Mouse (Mus musculus): ENCODE measurements around the gene Adgra3. TPM values are rescaled to one million over a fixed set of nuclear protein-coding genes. Genes with fewer than 3 reads are reported as not detected.

Gene Adgra3
- polyA plus RNA-seq, 1 experiment from 2014 or later: 12.2 TPM

GRCm38 (mm10) chr5:49996457-49996856, 62.3 kb downstream of the Adgra3 start:
- Histone ChIP-seq H3K4me1 (ENCODE audit: insufficient read depth, low read depth, low read length) (no peaks in the 10 kb centered on the region), H3K27ac (ENCODE audit: low read length) (no peak overlapping the region), H3K9ac (replicated peaks; ENCODE audit: low read depth) (no peak overlapping the region), H3K4me2 (replicated peaks; ENCODE audit: low read depth, low read length) (no peak overlapping the region), H3K27me3 (replicated peaks; ENCODE audit: insufficient read depth, low read length) (no peaks in the 10 kb centered on the region), H3K9me3 (ENCODE audit: low read length) (no peaks in the 10 kb centered on the region), H3K4me3 (ENCODE audit: low read depth, low read length) (no peak overlapping the region), H3K36me3 (ENCODE audit: insufficient read depth, low read length) (no peaks in the 10 kb centered on the region)
- ATAC-seq (no peak), DNase-seq (ENCODE audit: low spot score) (no peak)
- TF ChIP-seq CTCF (IDR thresholded peaks at IDR 0.05): no peak
- no peak for TF ChIP-seq EP300 (IDR thresholded peaks at IDR 0.05)
- WGBS: 72% methylated on average over 11 of the region's 11 CpGs

DNA sequence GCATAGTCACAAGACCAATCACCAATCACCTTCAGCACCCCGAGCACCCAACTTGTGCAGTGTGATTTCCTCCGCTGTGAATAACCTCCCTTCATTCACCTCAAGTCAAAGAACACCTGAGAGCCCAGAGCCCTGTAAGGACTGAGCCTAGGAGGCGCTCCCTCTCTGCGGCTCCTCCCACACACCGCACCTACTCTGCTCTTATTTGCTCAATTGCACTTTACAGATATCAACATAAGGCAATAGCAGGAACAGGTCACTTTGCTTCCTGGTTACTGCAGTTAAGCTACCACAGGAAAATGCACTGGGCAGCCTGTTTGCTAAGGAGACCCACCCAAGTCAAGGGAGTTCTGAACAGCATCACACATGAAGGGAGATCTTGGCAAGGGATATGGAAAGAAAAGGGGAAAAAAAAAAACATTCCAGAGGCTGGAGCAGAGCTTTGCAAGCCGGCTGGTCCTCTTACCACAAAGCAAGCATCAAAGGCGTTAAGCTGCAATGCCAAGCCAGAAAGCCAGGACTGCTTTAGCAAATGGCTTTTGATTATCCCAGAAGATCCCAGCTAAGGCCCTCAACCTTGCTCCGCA, 68.0 kb downstream of the Adgra3 start:
- WGBS: 61% methylated on average over 8 of the region's 8 CpGs
- no peak overlapping the region for H3K4me3 ChIP-seq (ENCODE audit: low read depth, low read length)
- 0 out of 2 replicates have a peak overlapping the region, but pooled peaks have one; percentile 38 for H3K27ac ChIP-seq (ENCODE audit: low read length)
- TF ChIP-seq EP300 (IDR thresholded peaks at IDR 0.05) (no peak), CTCF (IDR thresholded peaks at IDR 0.05) (peak; percentile 33)
- ATAC-seq (peak; percentile 96), DNase-seq (ENCODE audit: low spot score) (peak; percentile 80)
- no peaks in the 10 kb centered on the region for H3K36me3 ChIP-seq (ENCODE audit: insufficient read depth, low read length)
- H3K27me3 ChIP-seq (replicated peaks; ENCODE audit: insufficient read depth, low read length): no peaks in the 10 kb centered on the region
- no peak overlapping the region for H3K9ac ChIP-seq (replicated peaks; ENCODE audit: low read depth)
- no peaks in the 10 kb centered on the region for H3K9me3 ChIP-seq (ENCODE audit: low read length)
- no peak overlapping the region for H3K4me2 ChIP-seq (replicated peaks; ENCODE audit: low read depth, low read length)
- no peaks in the 10 kb centered on the region; the same call in 1 of the 2 replicates for H3K4me1 ChIP-seq (ENCODE audit: insufficient read depth, low read depth, low read length)

GRCm38 (mm10) chr5:49988015-49988798, 70.6 kb downstream of the Adgra3 start:
- 81% methylated on average over 10 of the region's 10 CpGs for WGBS
- H3K4me3 ChIP-seq (ENCODE audit: low read depth, low read length): no peak overlapping the region
- DNase-seq (ENCODE audit: low spot score) (no peak), ATAC-seq (no peak)
- no peaks in the 10 kb centered on the region for H3K9me3 ChIP-seq (ENCODE audit: low read length)
- H3K4me2 ChIP-seq (replicated peaks; ENCODE audit: low read depth, low read length): no peak overlapping the region
- H3K9ac ChIP-seq (replicated peaks; ENCODE audit: low read depth): no peak overlapping the region
- H3K36me3 ChIP-seq (ENCODE audit: insufficient read depth, low read length): 0 out of 2 replicates have a peak, but pooled peaks cover 6% of the 10 kb centered on the region
- TF ChIP-seq EP300 (IDR thresholded peaks at IDR 0.05) (no peak), CTCF (IDR thresholded peaks at IDR 0.05) (no peak)
- H3K4me1 ChIP-seq (ENCODE audit: insufficient read depth, low read depth, low read length): no peaks in the 10 kb centered on the region; the same call in 1 of the 2 replicates
- no peaks in the 10 kb centered on the region for H3K27me3 ChIP-seq (replicated peaks; ENCODE audit: insufficient read depth, low read length)
- no peak overlapping the region for H3K27ac ChIP-seq (ENCODE audit: low read length)

- WGBS: 25% methylated on average over 5 of the region's 5 CpGs
Observed at GRCm38 (mm10) chr5:49980727-49981126, 78.1 kb downstream of the Adgra3 start.

DNA sequence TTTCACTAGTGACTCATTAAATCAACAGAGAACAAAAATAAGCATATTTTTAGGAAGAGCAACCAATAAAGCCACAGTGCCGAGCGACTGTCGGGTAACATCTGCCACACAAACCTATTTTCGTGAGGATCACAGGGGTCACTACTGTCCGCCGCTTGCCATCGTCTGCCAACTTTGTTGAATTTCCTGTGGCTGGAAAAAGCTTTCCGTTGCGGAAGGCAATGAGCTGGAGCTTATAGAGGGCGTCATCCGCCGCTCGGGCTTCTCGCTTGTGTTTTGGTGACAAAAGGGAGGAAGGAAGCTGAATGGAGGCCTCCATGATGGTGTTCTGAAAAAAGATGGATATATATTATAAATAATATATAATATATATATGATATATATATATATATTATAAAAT, 79.6 kb downstream of the Adgra3 start:
- Histone ChIP-seq H3K4me3 (ENCODE audit: low read depth, low read length) (no peak overlapping the region), H3K4me2 (replicated peaks; ENCODE audit: low read depth, low read length) (no peak overlapping the region), H3K27me3 (replicated peaks; ENCODE audit: insufficient read depth, low read length) (no peaks in the 10 kb centered on the region), H3K9me3 (ENCODE audit: low read length) (no peaks in the 10 kb centered on the region), H3K36me3 (ENCODE audit: insufficient read depth, low read length) (no peaks in the 10 kb centered on the region), H3K4me1 (ENCODE audit: insufficient read depth, low read depth, low read length) (no peaks in the 10 kb centered on the region), H3K27ac (ENCODE audit: low read length) (no peak overlapping the region), H3K9ac (replicated peaks; ENCODE audit: low read depth) (no peak overlapping the region)
- peak; percentile 56 for ATAC-seq
- TF ChIP-seq EP300 (IDR thresholded peaks at IDR 0.05) (peak; percentile 45), CTCF (IDR thresholded peaks at IDR 0.05) (no peak)
- 73% methylated on average over 14 of the region's 14 CpGs for WGBS
- peak; percentile 32 for DNase-seq (ENCODE audit: low spot score)

More at GRCm38 (mm10) chr5:49980727-49981126, 78.1 kb downstream of the Adgra3 start:
- no peak overlapping the region for H3K27ac ChIP-seq (ENCODE audit: low read length)
- H3K36me3 ChIP-seq (ENCODE audit: insufficient read depth, low read length): 0 out of 2 replicates have a peak, but pooled peaks cover 6% of the 10 kb centered on the region
- TF ChIP-seq CTCF (IDR thresholded peaks at IDR 0.05) (no peak), EP300 (IDR thresholded peaks at IDR 0.05) (peak; percentile 77; the same call in 1 of the 2 replicates)
- no peaks in the 10 kb centered on the region for H3K4me1 ChIP-seq (ENCODE audit: insufficient read depth, low read depth, low read length)
- no peak overlapping the region for H3K4me2 ChIP-seq (replicated peaks; ENCODE audit: low read depth, low read length)
- no peak for ATAC-seq
- no peak overlapping the region for H3K9ac ChIP-seq (replicated peaks; ENCODE audit: low read depth)
- no peaks in the 10 kb centered on the region for H3K27me3 ChIP-seq (replicated peaks; ENCODE audit: insufficient read depth, low read length)
- no peak overlapping the region for H3K4me3 ChIP-seq (ENCODE audit: low read depth, low read length)
- DNase-seq (ENCODE audit: low spot score): no peak
- no peaks in the 10 kb centered on the region for H3K9me3 ChIP-seq (ENCODE audit: low read length)

DNA sequence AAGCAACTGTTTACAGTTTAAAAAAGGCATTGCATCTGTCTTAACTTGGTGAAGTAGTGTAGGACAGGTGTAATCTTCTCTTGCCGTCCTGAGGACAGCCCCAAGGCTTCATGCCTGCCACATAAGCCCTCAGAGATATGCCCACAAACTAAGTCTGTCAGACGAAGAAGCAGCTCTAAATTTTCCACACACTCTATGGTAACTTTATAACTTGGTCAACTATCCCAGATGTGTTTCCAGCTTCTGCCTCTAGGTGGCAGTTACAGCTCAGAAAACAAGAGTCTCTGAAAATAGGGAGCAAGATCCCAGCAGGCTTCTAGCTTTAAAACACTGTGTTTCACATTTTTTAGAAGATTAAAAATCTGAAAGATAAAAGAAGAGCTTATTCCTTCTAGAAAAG, 82.8 kb downstream of the Adgra3 start:
- WGBS: 41% methylated on average over 2 of the region's 2 CpGs
- Histone ChIP-seq H3K4me1 (ENCODE audit: insufficient read depth, low read depth, low read length) (no peaks in the 10 kb centered on the region), H3K9ac (replicated peaks; ENCODE audit: low read depth) (no peak overlapping the region), H3K27ac (ENCODE audit: low read length) (no peak overlapping the region), H3K27me3 (replicated peaks; ENCODE audit: insufficient read depth, low read length) (no peaks in the 10 kb centered on the region), H3K9me3 (ENCODE audit: low read length) (no peaks in the 10 kb centered on the region), H3K4me2 (replicated peaks; ENCODE audit: low read depth, low read length) (no peak overlapping the region), H3K36me3 (ENCODE audit: insufficient read depth, low read length) (no peaks in the 10 kb centered on the region; the same call in 1 of the 2 replicates), H3K4me3 (ENCODE audit: low read depth, low read length) (no peak overlapping the region)
- DNase-seq (ENCODE audit: low spot score) (peak; percentile 76), ATAC-seq (no peak)
- peak; percentile 86 for TF ChIP-seq CTCF (IDR thresholded peaks at IDR 0.05)
- no peak for TF ChIP-seq EP300 (IDR thresholded peaks at IDR 0.05)

Measured in lung, postnatal 0 days (tissue).